Mouse (Mus musculus) forebrain, embryonic 12.5 days (tissue): ENCODE data around the gene Cercam. TPM values are rescaled to one million over a fixed set of nuclear protein-coding genes. Genes with fewer than 3 reads are reported as not detected.

Source experiments
- ATAC-seq: fragments of 200-750 bp; cut with Nextera tagmentation; 2 replicates; pipeline ENCODE4 v1.8.0; 2017; ENCODE audit warnings: moderate TSS enrichment; ENCODE audit not compliant: low FRiP score
- H3K27ac ChIP-seq: fragments of 300-500 bp; sonication (generic); 2 replicates; pipeline ENCODE4 v1.5.1; 2016; ENCODE audit warnings: mild to moderate bottlenecking
- H3K27me3 ChIP-seq: fragments of 300-500 bp; sonication (generic); 2 replicates; pipeline ENCODE4 v1.6.1; 2016; ENCODE audit warnings: mild to moderate bottlenecking
- H3K36me3 ChIP-seq: fragments of 300-500 bp; sonication (generic); replicated peaks from 2 replicates; pipeline ENCODE4 v1.6.1; 2016; ENCODE audit warnings: mild to moderate bottlenecking
- H3K4me1 ChIP-seq: fragments of 300-500 bp; sonication (generic); 2 replicates; pipeline ENCODE4 v1.6.1; 2016
- H3K4me2 ChIP-seq: fragments of 300-500 bp; sonication (generic); 2 replicates; pipeline ENCODE4 v1.6.1; 2016; ENCODE audit warnings: mild to moderate bottlenecking, moderate library complexity
- H3K4me3 ChIP-seq: fragments of 300-500 bp; sonication (generic); replicated peaks from 2 replicates; pipeline ENCODE4 v1.5.1; 2016; ENCODE audit warnings: mild to moderate bottlenecking
- H3K9ac ChIP-seq: fragments of 300-500 bp; sonication (generic); 2 replicates; pipeline ENCODE4 v1.6.1; 2016; ENCODE audit warnings: mild to moderate bottlenecking
- H3K9me3 ChIP-seq: fragments of 300-500 bp; sonication (generic); 2 replicates; pipeline ENCODE4 v1.6.1; 2016
- WGBS: fragments of 180-500 bp; shearing (Covaris S2); methylation state at CpG from one replicate; pipeline ENCODE4 v1.1.7; 2016; 5-methylcytosine and 5-hydroxymethylcytosine counted together
- polyA plus RNA-seq: library from polyadenylated mRNA; unstranded; fragments of >200 nt; fragmentation: Nextera tagmentation; extraction: Ambion mirVana; gene quantifications from 2 replicates; pipeline ENCODE4 v1.2.1, GENCODE M21; 2016

The Cercam gene
- 9.4 and 10.1 TPM in 2 replicates for polyA plus RNA-seq

DNA sequence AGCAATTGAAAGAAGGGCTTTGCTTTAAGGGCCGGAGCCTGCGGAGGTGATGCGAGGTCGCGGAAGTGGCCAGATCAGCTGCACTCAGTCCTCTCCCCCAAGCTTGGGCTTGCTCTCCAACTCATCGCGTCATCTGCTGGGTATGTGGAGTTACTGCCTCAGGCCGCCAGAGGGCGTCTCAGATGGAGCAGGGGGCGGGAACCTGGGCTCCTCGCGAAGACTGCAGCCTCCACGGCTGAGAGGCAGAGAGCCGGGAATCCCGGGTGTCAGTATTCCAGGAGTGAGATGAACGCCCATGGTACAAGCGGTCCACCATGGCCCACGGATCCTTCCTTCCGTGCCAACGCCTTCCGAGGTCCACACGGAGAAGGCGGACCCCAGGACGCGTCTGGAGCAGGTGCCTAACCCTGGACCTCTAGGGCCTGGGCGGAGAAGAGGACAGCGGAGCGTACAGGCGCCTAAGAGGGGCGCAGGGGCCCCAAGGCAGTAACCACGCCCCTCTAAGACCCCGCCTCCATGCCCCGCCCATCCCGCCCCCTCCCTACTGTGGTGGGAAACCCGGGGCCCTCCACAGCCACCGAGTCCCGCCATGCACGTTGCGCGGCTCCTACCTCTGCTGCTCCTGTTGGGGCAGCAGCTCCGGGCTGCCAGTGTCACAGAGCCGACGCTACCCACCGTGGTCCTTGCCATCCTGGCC is at the start of gene Cercam:
Gene Cercam, plus strand, starts transcription at position 216 of the 697 bp plus-strand sequence.
- Histone ChIP-seq H3K27ac (peak within 1 kb of the TSS; percentile 72), H3K4me3 (peak within 1 kb of the TSS; percentile 49), H3K9me3 (no peaks in the 10 kb centered on the region), H3K4me2 (peak within 1 kb of the TSS; percentile 87), H3K36me3 (no peaks in the 10 kb centered on the region), H3K27me3 (peaks cover 40% of the 10 kb centered on the region), H3K4me1 (peaks cover 21% of the 10 kb centered on the region), H3K9ac (peak within 1 kb of the TSS; percentile 65)
- WGBS: under 1% methylated on average over 43 of the region's 44 CpGs
- peak; percentile 91 for ATAC-seq

DNA sequence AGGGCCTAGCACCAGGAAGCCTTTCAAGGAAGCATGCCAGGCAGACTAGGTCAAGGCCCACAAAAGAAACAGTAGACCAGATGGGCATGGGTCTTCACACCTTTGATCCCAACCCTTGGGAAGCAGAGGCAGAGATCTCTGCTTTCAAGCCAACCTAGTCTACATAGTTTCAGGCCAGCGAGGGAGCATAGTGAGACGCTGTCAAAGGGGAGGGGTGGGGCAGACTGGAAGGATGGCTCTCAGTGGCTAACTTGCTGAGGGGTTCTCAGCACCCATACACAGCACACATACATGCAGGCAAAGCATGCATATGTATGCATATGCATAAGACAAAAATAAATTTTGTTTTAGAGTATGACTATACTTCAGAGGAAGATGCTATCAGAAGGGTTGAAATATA is 49.6 kb upstream of the Cercam start:
- Histone ChIP-seq H3K27ac (0 out of 2 replicates have a peak overlapping the region, but pooled peaks have one; percentile 95), H3K4me1 (peaks cover 27% of the 10 kb centered on the region), H3K4me2 (no peak overlapping the region), H3K9ac (no peak overlapping the region), H3K27me3 (peaks cover 39% of the 10 kb centered on the region), H3K4me3 (no peak overlapping the region), H3K9me3 (no peaks in the 10 kb centered on the region), H3K36me3 (peaks cover 25% of the 10 kb centered on the region)
- 11% methylated on average over 2 of the region's 2 CpGs for WGBS
- no peak for ATAC-seq

DNA sequence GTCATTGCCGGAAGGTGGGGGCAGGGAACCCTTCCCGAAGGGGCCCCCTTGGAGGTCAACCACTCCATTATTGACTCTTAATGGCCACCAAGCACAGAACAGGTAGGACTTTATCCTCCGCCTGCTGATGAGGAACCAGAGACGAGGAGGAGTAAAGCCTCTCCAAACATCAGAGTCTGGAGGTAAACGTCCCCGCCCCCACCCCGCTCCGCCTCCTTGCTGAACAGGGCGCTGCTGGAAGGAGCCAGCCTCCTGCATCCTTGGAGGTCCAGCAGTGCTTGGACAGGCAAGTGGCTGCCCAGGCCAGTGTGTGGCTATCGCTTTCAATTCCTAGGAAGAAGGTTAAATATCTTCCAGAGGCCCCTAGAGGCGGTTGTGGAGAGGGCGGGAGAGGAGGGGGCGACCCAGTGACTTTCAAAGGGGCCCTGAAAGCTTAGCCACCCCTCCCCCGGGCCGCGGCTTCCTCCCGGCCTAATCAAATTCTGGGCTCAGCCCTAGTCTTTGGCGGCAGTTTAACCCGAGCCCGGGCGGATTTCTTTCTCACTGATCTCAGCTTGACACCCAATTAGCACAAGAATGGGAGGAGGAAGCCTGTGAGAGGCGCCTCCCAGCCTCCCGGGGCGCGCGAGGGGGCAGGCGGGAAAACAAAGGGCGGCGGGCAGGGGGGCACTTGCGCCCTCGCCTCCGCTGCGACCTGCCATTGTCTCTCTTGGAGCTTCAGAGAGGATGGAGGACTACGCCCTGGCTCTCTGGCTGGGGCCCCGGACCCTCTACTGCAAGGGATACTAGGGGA is 48.7 kb upstream of the Cercam start, which contains the start of gene Urm1:
Gene Urm1, plus strand, starts transcription at position 51 of the 793 bp plus-strand sequence.
- peaks cover 27% of the 10 kb centered on the region for H3K4me1 ChIP-seq
- H3K9me3 ChIP-seq: no peaks in the 10 kb centered on the region

DNA sequence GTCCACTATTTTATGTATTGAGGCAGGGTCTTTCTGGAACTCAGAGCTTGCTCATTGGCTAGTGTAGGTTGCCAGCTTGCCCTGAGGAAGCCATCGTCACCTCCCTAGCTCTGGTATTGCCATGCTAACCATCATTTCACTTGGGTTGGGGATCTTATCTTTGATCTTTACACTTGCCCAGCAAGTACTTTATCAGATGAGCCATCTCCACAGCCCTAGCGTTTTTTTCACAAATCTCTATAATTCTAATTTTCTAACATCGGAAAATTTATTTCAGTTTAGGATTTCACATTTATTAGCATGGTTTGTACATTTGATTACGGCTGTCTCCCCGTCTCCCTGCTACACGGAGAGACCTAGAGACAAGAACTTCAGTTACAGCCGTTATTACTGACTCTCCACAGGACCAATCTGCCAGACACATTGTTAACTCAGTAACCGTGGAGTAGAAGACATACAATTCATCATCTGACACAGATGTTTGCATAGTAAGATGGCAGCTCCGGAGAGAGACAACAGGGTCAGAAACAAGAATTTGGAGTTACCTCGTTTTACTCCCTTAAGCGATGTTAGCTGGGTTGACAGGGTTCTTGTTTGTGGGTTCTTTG is 42.5 kb upstream of the Cercam start:
- peak overlapping the region; percentile 93 for H3K27ac ChIP-seq
- peak overlapping the region; percentile 65 for H3K4me3 ChIP-seq
- ATAC-seq: no peak; the same call in 1 of the 2 replicates
- H3K9ac ChIP-seq: peak overlapping the region; percentile 73
- peak overlapping the region; percentile 80 for H3K4me2 ChIP-seq
- 18% methylated on average over 11 of the region's 11 CpGs for WGBS
- no peaks in the 10 kb centered on the region for H3K9me3 ChIP-seq
- H3K27me3 ChIP-seq: peaks cover 26% of the 10 kb centered on the region
- H3K4me1 ChIP-seq: peaks cover 17% of the 10 kb centered on the region
- no peaks in the 10 kb centered on the region for H3K36me3 ChIP-seq

More for the DNA sequence above, 48.7 kb upstream of the Cercam start, which contains the start of gene Urm1:
- under 1% methylated on average over 35 of the region's 35 CpGs for WGBS
- ATAC-seq: peak; percentile 80
- H3K4me2 ChIP-seq: peak within 1 kb of the TSS; percentile 61
- peak within 1 kb of the TSS; percentile 36 for H3K4me3 ChIP-seq
- H3K9ac ChIP-seq: peak within 1 kb of the TSS; percentile 54
- H3K27ac ChIP-seq: peak within 1 kb of the TSS; percentile 95
- peaks cover 37% of the 10 kb centered on the region for H3K27me3 ChIP-seq
- peaks cover 17% of the 10 kb centered on the region for H3K36me3 ChIP-seq

DNA sequence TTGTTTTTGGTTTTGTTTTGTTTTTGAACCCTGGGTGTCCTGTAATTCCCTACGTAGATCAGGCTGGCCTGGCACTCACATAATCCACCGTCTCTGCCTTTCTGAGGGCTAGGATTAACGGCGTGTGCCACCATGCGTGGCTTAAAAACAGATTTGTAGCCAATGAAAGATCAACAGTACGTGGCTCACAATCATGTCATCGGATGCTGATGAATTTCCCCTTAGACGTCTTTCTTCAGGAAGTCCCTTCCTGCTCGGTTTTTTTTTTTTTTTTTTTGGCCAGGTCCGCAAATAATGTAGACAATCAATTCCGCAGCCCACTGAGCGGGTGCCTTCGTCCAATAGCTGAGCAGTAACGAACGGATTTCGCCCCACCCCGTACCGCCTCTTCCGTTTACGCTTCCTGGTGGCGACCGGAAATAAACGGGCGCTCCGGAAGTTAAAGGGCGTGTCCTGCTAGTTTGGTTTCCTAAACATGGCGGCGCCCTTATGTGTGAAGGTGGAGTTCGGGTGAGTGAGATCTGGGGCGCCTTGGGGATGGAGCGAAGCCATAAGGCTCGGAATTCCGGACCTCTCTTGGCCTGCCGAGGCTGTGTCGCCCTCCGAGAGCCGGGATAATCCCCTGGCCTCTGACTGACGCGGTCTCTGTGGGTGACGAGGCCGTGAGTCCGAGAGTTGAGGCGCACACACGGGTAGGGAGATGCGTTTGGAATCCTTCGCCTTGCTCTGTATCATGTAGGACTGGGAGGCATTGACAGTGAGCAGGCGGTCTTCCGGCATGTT is 41.8 kb upstream of the Cercam start:
- Histone ChIP-seq H3K27ac (peak overlapping the region; percentile 93), H3K36me3 (no peaks in the 10 kb centered on the region), H3K4me2 (peak overlapping the region; percentile 80), H3K9ac (peak overlapping the region; percentile 73), H3K9me3 (no peaks in the 10 kb centered on the region), H3K27me3 (peaks cover 28% of the 10 kb centered on the region), H3K4me3 (peak overlapping the region; percentile 65), H3K4me1 (peaks cover 17% of the 10 kb centered on the region)
- WGBS: under 1% methylated on average over 48 of the region's 48 CpGs
- peak; percentile 97 for ATAC-seq

DNA sequence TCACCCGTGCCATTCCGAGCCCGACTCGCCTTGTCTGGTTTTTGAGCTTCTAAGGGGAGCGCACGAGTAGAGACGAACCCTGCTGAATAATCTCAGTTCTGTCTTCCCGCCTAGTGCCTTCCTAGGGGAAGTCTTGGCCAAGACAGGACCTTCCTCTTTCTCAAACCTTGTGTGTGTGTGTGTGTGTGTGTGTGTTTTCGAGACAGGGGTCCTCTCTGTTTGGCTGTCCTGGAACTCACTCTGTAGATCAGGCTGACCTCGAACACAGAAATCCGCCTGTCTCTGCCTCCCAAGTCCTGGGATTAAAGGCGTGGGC is 41.3 kb upstream of the Cercam start:
- Histone ChIP-seq H3K4me2 (peak overlapping the region; percentile 80), H3K4me3 (peak overlapping the region; percentile 65), H3K4me1 (peaks cover 17% of the 10 kb centered on the region), H3K9me3 (no peaks in the 10 kb centered on the region), H3K36me3 (peaks cover 2% of the 10 kb centered on the region), H3K9ac (peak overlapping the region; percentile 69), H3K27ac (no peak overlapping the region), H3K27me3 (peaks cover 25% of the 10 kb centered on the region)
- ATAC-seq: no peak
- WGBS: 5% methylated on average over 12 of the region's 12 CpGs

DNA sequence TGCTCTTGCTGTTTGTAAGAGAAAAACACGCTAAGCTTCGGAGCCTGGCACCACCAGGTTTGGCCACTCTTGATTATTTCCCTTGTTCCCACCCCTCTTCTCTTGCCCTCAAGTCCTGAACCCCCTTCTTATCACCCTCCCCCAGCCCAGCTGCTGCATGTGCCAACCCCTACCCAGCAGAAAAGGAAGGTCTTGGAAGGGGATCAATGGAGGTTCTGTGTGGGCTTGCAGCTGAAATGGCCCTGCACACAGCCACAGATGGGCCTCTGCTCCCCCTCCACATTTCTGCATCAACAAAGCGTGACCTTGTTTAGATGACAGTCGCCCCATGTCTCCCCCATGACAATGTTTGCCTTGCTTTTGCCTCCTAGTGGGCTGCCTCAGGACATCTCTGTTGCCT is 37.9 kb upstream of the Cercam start:
- ATAC-seq: no peak
- Histone ChIP-seq H3K27ac (no peak overlapping the region), H3K9ac (no peak overlapping the region)

DNA sequence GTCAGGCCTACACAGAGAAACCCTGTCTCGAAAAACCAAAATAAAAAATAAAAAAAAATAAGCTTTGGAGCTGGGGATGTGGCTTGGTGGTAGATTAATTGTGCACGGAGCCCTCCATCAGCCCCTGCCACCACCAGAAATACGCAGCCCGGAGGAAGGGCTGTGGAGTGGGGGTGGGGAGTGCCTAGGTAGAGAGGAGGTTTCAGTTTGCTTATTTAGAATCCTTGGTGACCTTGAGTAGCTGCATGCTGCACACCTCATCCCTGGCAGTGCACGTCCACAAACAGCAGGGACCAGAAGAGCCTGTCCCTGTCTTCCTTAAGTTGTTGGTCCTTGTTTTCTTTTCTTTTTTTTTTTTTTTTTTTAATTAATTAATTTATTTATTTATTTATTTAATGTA is 35.2 kb upstream of the Cercam start:
- no peak for ATAC-seq
- no peak overlapping the region for H3K4me2 ChIP-seq
- no peak overlapping the region for H3K27ac ChIP-seq
- H3K36me3 ChIP-seq: peaks cover 9% of the 10 kb centered on the region
- WGBS: 92% methylated on average over 5 of the region's 5 CpGs
- H3K9ac ChIP-seq: no peak overlapping the region
- H3K4me1 ChIP-seq: peaks cover 32% of the 10 kb centered on the region
- H3K4me3 ChIP-seq: no peak overlapping the region
- peaks cover 49% of the 10 kb centered on the region for H3K27me3 ChIP-seq
- H3K9me3 ChIP-seq: no peaks in the 10 kb centered on the region

More for the DNA sequence above, 37.9 kb upstream of the Cercam start:
- H3K9me3 ChIP-seq: no peaks in the 10 kb centered on the region
- H3K4me1 ChIP-seq: peaks cover 33% of the 10 kb centered on the region
- no peak overlapping the region for H3K4me3 ChIP-seq
- peaks cover 27% of the 10 kb centered on the region for H3K27me3 ChIP-seq
- WGBS: 88% methylated on average over 4 of the region's 4 CpGs
- H3K36me3 ChIP-seq: peaks cover 6% of the 10 kb centered on the region
- H3K4me2 ChIP-seq: no peak overlapping the region

DNA sequence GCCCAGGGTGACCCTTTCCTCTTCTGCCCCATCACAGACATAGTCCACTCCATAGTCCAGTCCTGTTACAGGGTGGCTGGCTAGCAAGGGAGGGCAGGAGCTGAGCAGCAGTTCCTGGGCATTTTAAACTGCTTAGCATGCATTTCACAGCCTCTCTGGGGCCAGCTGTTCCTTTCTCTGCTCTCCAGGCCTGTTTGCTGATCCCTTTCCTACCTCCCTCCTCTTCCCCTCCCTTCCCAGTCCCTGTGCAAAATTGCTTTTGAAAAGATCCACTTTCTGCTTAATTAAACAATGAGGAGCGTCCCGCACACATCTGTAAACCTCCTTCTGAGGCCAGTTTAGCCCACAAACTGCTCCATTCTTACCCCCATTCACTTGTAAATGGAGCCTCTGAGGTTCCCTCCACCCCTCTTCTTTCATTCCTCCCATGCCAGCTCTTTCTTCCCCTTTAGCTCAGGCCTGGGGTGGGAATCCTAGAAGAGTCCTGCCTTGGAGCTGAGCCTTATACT is 33.5 kb upstream of the Cercam start:
- 5% methylated on average over 2 of the region's 2 CpGs for WGBS
- Histone ChIP-seq H3K9ac (peak overlapping the region; percentile 26), H3K36me3 (peaks cover 9% of the 10 kb centered on the region), H3K4me1 (peaks cover 49% of the 10 kb centered on the region), H3K4me3 (no peak overlapping the region), H3K4me2 (0 out of 2 replicates have a peak overlapping the region, but pooled peaks have one; percentile 10), H3K27ac (peak overlapping the region; percentile 75), H3K27me3 (peaks cover 62% of the 10 kb centered on the region), H3K9me3 (no peaks in the 10 kb centered on the region)
- peak; percentile 63 for ATAC-seq

DNA sequence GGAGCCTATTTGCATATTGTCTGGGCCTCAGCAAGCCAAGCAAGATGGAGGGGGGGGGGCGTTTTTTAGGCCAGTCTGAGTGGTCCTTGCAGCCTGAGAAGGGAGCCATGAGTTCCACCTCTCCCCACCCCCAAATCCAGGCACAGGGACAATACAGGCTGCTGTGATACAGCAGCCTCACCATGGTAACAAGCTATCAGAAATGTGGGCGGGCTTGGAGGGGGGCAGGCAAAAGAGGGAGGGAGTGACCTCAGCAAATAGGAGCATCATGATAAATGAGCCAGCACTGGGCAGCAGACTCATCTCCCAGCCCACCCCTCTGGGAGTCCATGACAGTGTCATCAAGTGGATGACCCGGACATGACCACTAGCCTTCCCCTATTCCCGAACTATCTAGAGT is 29.5 kb upstream of the Cercam start:
- 36% methylated on average over 4 of the region's 4 CpGs for WGBS
- no peak overlapping the region for H3K4me3 ChIP-seq
- H3K27ac ChIP-seq: no peak overlapping the region
- no peak overlapping the region for H3K9ac ChIP-seq
- ATAC-seq: peak; percentile 54
- H3K36me3 ChIP-seq: peaks cover 13% of the 10 kb centered on the region
- no peak overlapping the region for H3K4me2 ChIP-seq
- peaks cover 74% of the 10 kb centered on the region for H3K27me3 ChIP-seq
- no peaks in the 10 kb centered on the region for H3K9me3 ChIP-seq
- H3K4me1 ChIP-seq: peaks cover 71% of the 10 kb centered on the region

DNA sequence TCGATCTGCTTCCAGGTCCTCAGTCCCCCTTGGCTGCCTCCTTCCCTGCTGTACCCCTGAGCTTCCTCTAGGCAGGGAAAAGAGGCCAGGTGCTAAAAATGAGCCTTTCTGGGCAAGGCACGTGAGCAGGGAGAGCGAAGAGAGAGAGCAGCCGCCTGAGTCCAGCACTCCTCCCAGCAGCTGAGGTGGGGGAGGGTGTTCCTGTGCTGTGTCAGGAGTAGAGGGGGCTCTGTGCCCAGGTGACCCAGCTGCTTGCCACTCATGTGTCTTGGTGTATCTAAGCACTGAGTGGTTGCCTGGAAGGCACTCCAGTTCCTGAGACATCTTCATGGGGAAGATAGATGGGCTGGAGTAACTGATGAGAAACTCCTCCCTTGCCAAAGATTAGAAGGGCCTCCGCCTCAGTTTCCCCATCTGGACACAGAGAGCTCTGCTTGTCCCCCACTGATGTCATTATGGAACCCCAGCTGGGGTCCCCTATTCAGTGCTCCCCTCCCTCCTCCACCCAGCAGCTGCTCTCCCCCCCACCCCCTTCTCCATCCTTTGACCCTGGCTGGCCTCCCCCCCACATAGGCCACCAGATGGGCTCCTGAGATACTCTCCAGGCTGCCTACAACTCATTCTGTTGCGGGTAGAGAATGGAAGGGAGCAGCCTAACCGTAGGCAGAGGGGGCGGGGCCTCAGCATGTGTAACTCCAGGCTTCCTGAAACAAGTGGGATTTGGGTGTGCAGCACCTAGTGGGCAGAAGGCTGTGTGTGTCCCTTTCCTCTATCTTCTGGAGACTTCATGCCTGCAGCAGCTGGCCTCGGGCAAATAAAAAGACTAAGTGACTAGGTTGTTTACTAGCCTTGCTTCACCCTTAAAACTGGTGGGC is 25.5 kb upstream of the Cercam start:
- Histone ChIP-seq H3K9ac (no peak overlapping the region), H3K27me3 (peaks cover 93% of the 10 kb centered on the region)

More for the DNA sequence above, 25.5 kb upstream of the Cercam start:
- H3K9me3 ChIP-seq: no peaks in the 10 kb centered on the region
- WGBS: 59% methylated on average over 9 of the region's 9 CpGs
- H3K27ac ChIP-seq: no peak overlapping the region
- H3K4me1 ChIP-seq: peaks cover 73% of the 10 kb centered on the region
- no peak overlapping the region for H3K4me2 ChIP-seq
- peaks cover 10% of the 10 kb centered on the region for H3K36me3 ChIP-seq
- no peak overlapping the region for H3K4me3 ChIP-seq
- ATAC-seq: no peak
